Mouse (Mus musculus) myocyte (in vitro differentiated cells): ENCODE data around the gene Lamb2.

Experiments
- POLR2A ChIP-seq: IDR thresholded peaks from one replicate; pipeline ENCODE4 v1.6.1; 2011; ENCODE audit warnings: low read depth, mild to moderate bottlenecking, control low read depth, moderate library complexity; ENCODE audit not compliant: insufficient read length
- SRF ChIP-seq: IDR thresholded peaks from one replicate; pipeline ENCODE4 v1.6.1; 2011; ENCODE audit warnings: low read depth; ENCODE audit not compliant: control insufficient read depth, insufficient read length

- TF ChIP-seq SRF (no peak), POLR2A (no peak)
These were observed 19.6 kb upstream of the Lamb2 start for GRCm38 (mm10) chr9:108459939-108460318.
